Mouse (Mus musculus): Measurements from ENCODE around the gene Paxip1.

Paxip1 gene

DNA sequence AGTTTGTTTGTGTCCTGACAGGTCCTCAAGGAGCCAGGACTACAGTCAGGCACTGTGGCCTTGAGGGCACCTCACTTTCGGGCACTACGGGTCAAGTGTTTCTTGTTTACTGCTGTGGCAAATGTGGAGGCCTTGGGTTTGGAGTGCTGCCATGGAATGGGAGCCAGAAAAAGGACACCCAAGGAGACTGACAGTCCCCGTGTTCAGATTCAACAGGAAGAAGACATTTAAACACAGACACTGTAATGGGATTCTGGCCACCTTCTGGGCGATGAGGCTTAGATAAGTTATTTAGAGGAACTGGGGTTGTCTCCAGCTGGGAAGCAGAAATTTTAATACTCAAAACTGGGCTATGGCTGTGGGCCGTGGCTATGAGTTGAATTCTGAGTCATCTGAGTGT is 60.8 kb downstream of the Paxip1 start:
- DNase-seq (ENCODE audit: low spot score): no peak

DNA sequence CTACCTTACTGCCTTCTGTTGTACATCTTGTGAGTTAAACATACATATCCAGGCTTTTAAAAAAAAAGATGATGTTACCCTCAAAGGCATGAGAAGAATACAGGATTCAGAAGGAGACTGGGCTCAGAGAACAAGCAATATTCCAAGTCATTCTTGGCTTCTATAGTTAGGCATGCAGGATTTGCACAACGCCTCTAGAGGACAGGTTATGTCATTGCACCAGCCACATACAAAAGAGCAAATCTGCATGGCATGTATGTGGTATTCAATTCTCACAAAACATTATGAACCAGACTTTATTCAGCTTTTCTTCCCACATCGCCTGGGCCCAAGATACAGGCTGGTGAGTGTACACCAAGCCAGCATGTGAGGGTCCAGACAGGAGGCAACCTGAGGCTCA is 67.0 kb downstream of the Paxip1 start:
- DNase-seq (ENCODE audit: low spot score): peak; percentile 12

DNA sequence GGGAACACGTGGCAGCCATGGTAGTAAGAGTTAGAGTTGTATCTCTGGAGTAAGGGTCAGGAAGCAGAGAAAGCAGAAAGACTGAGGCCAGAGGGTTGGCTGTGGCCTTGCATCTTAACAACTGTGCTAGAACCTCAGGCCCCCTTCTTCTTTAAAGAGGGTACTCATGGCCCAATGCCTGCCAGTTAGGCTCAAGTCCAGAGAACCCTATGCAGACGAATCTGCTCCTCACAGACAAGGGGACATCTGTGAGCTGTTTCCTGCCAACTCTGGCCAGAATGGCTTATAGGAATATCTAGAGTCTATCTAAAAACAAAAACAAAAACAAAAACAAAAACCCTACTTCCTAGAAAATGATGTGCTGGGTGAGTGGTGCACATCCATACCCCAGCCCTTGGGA is 72.2 kb downstream of the Paxip1 start:
- DNase-seq (ENCODE audit: low spot score): no peak

DNA sequence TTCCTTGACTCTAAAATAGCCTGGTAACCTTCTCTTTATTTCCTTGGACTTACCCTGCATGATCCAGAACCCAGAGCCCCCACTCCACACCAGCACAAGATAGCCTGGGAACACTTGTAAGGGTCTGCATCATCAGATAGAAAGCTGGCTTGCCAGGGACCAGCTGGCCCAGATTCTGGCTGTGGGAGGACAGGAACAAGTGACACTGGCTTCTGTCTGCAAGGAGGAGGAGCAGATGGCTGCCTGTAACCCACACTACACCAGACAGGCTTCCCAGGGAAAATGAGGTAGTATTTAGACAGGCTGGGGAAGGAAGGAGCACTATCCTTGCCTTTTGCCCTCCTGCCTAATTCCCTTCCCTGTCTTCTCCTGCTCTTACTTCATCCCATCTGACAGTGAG is 74.2 kb downstream of the Paxip1 start:
- no peak for DNase-seq (ENCODE audit: low spot score)

DNA sequence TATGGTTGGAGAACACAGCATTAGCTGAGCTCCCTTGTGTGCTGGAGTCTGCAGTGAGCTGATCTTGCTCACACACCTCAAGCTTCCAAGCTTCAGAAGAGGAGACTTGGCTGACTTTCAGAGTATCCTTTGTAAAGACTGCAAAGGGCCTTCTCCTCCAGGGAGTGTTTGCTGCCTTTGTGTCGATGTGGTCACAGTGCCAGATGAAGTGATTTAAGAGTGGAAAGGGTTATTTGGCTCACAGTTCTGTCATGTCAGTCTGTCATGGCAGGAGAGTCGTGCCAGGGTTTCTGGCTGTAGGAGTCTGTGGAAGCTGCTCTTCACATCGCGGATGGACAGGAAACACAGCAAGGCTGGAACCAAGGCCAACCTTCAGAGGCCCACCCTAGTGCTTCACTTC is 75.5 kb downstream of the Paxip1 start:
- no peak for DNase-seq (ENCODE audit: low spot score)

DNA sequence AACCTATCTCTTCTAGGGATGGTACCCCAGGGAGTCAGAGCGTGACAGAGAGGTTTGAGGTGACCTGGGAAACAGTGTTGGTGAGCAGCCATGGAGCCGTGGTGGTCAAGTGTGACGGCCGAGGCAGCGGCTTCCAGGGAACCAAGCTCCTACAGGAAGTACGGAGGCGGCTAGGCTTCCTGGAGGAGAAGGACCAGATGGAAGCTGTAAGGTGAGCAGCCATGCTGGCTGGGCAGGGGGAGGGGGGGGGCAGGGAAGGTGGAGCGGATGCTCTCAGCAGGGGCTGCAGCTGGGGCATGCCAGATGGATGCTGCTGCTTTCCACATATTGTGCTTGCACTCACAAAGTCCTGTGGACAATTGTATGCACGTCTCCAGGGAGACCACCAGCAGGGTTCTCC is 77.1 kb downstream of the Paxip1 start:
- peak; percentile 37 for DNase-seq (ENCODE audit: low spot score)

DNA sequence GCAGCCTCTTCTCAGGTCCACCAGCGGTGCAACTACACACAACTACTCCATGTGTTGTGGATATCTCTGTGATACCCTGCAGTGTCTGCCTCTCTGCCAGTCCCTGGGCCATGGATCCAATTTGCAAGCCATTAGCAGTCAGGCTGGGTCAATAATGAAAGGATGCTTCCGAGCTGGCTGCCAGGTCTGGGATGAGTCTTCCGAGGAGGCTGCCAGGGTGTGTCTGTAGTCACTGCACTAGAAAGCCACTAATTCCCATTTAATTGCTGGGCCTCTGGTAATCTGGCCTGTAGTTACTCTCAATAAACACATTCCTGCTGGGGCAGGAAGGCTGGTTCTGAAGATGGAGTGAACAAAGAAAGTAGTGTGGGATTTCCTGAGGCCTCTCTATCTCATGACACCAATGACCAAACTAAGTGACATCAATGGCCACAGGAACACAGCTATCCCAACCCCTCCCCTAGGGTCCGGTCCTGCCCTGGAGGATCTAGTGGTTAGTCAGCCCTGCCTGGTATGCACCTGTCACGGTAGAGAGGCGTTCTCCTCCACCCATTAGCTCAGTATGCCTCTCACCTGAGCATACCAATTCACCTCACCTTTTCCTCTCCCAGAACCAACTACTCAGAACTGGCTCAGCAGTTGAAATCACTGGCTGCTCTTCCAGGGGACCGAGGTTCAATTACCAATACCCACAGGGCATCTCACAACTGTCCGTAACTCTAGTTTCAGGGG is 79.9 kb downstream of the Paxip1 start:
- no peak for DNase-seq (ENCODE audit: low spot score)

DNA sequence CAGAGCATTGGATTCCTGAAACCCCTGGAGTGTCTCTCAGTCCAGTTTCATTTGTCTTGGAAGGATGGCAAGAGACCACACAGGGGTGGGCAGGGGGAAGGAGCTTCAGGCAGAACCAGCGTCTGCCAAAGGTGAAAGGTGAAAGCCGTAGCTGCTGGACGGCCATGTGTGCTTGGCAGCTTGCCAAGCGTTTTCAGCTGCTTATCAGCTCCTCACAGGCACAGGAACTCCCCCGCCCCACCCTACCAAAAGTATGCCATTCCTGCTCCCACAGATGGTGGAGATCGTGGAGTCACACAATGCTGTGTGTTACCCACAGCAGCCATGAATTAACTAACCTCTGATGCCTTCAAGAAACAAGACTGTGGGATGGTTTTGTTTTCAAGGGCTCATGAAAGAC is 83.3 kb downstream of the Paxip1 start:
- DNase-seq (ENCODE audit: low spot score): peak; percentile 17

DNA sequence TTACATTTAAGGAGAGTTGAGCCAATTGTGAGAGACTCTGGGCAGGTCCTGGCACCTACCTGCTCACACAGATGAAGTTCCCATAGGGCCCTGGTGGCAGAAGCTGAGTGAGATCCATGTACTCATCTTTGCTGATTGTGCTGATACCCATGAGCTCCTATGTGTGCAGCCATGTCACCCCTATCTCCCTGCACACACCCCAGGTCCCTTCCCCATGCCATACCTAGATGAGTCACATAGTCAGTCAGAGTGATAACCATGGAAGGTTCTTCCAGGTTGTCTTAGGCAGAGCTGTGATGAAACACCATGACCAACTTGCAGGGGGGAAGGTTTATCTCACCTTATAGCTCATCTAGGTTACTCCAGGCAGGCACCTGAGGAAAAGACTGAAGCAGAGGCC is 84.2 kb downstream of the Paxip1 start:
- DNase-seq (ENCODE audit: low spot score): no peak

DNA sequence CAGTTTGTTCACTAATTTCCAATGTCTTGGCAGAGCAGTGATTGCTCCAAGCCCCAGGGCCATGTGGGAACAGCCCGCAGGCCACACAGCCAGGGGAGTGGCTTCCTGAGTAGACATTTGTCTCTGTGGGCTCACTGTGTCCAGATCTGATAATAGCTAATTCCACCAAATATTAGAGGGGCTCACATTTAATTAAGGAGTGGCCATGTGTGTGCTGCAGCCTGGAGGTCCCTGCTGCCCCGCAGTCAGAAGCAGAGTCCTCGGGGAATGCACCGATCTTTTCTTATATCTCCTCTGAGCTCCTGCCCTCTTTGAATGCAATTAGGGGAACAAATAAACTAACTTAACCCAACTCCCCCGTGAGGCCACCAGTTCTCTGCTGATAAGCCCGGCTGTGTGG is 84.9 kb downstream of the Paxip1 start:
- DNase-seq (ENCODE audit: low spot score): no peak

DNA sequence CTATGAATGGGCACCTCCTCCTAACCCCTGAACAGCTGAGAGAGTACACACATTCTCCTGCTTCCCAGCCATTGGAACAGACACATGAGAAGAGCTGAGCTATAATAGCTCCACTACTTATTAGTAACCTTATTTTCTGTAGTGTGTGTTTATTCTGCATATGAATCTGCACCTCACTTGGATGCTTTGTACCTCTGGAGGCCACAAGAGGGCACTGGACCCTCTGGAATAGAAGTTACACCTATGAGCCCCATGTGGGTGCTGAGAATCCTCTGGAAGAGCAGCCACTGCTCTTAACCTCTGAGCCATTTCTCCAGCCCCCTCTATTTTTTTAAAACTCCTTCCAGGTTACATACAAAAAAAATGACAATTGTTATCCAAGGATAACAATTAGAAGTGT is 86.5 kb downstream of the Paxip1 start:
- no peak for DNase-seq (ENCODE audit: low spot score)

DNA sequence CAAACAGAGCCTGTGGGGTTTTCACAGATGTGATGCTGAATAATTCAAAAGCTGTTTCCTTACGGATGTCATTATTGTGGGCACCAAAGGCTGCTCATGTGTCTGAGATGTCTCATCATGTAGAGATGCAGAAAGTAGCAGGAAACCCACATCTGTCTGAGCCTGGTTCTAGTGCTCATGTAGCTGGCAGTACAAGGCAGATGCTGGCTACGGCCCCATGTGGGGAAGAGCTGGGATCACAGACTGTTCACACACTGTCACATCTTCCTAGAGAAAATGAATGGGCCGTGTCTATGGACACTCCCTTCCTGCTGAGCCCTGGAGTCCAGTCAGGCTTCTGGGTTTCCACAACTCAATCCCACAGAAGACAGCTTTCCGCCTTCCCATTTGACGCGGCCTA is 89.0 kb downstream of the Paxip1 start:
- DNase-seq (ENCODE audit: low spot score): peak; percentile 16

Measured in retina, embryonic 14.5 days (tissue).